Mouse (Mus musculus) embryo, embryonic 9.5 days (tissue): ENCODE data around the gene Plekha7.

Experiments used
- DNase-seq: peaks from one replicate; pipeline ENCODE4 v3.0.0-alpha.2; 2017; ENCODE audit errors: extremely low spot score

The Plekha7 gene

DNA sequence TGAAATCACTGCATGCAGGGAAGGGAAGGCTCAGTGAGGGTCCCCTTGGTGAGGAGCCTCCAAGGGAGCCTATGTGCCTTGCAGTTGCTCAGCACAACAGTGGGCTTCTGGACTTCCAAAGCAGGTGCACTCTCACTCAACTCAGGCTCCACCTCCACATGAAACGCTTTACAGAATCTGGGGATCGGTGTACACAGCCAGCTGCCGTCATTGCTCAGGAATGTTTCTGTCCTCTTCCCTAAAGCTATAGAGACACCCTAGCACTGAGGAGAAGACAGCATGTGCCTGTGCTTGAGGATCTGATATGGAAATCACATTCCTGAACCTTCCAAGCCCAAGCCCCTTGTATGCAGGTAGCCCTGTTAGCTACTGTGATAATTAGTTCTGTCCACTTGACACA lies 120.7 kb downstream of the Plekha7 start:
- DNase-seq = no peak

GRCm38 (mm10) chr7:116186847-116187246 lies 121.3 kb downstream of the Plekha7 start:
- no peak for DNase-seq

- DNase-seq = no peak
These were observed 122.0 kb downstream of the Plekha7 start for GRCm38 (mm10) chr7:116186156-116186555.

GRCm38 (mm10) chr7:116184358-116185057 lies 123.7 kb downstream of the Plekha7 start:
- no peak for DNase-seq

DNA sequence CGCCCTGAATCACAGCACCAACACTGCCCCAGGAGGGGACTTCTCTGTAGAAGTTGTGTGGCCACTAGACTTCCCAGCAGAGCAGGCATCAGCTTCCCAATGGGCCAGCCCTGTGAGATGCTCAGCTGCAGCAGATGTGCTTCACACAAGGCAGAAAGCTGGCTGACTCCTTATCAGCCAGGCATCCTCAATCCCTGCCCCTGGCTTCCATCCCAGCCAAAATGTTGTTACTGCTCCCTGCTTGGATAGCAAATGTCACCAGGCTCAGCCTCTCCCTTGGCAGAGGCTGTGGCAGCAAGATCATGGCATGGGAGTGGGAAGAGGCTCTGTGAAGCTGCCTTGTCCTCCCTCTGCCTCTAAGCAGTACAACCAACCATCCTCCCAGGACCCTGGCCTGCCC lies 125.7 kb downstream of the Plekha7 start:
- no peak for DNase-seq

DNA sequence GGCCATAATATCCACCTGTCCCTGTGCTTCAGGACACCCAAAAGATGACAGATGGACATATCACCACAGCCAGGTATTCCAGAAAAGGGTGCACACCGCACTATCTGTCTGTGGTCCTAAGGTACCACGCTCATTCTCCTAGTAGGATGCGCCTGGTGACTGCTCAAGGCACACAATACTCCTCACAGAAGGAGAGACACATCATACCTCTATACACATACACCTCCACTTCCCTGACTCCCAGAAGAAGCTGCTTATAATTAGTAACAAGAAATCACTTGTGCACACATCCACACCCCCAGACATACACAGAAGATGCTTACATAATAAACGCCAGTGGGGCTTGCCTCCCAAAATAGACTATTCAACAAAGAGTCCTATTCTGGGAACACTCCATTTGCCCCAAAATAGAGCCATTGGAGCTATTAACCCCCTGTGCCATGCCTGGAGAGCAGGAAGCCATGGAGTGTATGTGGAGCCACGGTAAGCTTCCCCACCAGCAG lies 126.7 kb downstream of the Plekha7 start:
- DNase-seq = no peak

DNA sequence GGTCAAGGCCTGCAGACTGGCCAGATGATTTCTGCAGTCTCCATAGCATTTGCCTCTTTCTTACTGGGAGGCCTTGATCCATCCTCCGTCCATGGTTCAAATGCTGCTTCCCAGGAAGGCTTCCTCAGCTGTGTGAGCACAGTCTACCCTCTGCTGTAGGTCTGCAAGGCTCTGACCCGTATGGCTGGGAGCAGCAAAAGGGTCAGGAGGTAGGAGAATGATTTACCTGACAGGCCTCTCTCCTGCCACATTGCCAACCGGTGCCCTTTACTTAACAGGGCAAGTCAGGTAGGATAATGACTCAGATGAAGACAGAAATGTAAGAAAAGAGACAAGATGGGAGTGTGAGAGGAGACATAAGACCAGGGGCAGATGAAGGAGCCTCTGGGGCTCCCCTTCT lies 129.3 kb downstream of the Plekha7 start:
- no peak for DNase-seq

GRCm38 (mm10) chr7:116172774-116173173 lies 135.4 kb downstream of the Plekha7 start:
- no peak for DNase-seq

DNA sequence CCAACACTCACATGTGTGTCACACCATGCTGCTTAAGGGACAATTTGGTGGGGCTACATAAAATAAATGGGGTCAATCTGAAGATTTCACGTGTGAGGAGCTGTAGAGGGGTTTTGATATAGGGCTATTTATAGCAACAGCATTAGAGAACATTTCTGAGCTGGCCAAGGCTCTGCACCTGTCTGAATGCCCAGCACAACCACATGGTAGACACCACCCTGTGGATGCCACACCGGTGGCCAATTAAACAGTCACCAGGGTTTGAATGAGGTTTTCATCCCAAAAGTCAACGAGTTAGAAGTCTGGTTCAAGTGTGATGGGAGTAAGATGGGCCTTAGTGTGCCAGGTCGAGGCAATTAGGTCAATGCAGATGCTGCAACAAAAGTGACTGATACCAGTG lies 138.8 kb downstream of the Plekha7 start:
- no peak for DNase-seq

GRCm38 (mm10) chr7:116168224-116168623 lies 140.0 kb downstream of the Plekha7 start:
- DNase-seq = no peak

- DNase-seq = no peak
These were observed 143.9 kb downstream of the Plekha7 start for GRCm38 (mm10) chr7:116164232-116164631.

- peak; percentile 59 for DNase-seq
These were observed 146.6 kb downstream of the Plekha7 start for GRCm38 (mm10) chr7:116161544-116161943.

DNA sequence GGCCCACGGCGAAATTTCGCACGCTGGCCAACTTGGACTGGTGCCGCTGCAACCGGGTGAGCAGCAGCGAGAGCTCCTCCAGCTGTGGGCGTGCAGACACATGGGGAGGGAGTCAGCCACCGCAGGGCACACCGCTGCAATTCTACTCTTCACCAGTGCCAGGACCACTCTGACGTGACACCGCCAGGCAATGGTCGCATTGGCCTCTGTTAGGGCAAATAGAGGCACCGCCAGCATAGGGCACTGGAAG lies 151.4 kb downstream of the Plekha7 start:
- DNase-seq = no peak

GRCm38 (mm10) chr7:116156072-116156893 lies 151.9 kb downstream of the Plekha7 start:
- no peak for DNase-seq

DNA sequence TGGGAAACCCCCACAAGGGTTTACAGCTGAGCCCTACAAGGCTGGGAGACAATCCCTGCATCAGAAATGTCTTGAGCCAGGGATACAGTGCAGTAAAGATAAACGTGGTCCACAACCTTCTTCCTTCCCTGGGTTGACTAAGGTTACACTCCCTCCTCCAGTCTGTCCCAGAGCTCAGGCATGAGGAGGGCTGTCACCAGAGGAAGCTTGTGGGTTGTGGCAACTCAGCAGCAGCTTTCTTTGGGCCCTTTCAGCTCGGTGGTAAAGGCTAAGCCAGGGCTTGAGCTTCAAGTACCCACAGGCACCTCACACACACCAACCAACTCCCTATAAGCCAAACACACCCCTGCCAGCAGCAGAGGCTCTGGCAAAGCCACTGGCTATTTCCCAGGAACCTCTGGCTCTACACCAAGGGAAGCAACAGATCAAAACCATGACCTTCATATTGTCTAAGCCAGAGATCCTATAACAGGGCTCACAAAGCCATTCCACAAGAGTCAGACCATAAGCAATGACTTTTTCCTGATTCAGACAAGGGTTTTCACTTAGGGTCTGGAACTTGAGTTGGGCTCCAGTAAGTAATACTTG lies 154.3 kb downstream of the Plekha7 start:
- no peak for DNase-seq

DNA sequence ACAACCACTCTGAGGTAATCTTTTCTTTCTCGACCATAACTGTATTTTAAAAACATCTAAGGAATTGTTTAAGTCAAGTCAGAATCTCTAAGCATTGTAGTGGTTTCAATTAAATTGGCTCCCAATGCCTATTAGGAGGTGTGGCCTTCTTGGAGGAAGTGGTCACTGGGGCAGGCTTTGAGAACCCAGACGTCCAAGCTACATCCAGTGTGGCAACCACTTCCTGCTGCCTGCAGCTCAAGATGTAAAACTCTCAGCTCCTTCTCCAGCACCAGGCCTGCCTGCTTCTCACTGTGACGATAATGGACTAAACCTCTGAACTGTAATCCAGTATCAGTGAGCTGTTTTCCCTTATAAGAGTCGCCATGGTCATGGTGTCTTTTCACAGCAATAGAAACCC lies 158.6 kb downstream of the Plekha7 start:
- no peak for DNase-seq

DNA sequence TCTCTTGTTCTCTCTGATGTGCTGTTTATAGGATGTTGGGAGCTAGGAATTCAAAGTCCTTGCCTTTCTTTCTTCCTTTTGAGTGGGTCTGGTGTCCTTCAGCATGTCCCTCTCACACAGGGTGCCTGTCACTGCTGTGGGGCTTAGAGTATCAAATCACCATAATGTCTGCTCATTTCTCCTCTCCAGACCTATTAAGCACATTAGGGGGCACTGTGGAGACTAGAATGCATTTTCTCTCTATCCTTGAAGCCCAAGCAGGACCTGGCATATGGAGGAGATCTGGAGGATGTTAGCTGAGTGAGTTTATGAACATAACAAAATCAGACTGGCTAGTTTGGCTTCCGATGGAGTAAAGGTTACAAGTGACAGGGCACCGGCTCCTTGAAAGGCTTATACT lies 161.1 kb downstream of the Plekha7 start:
- DNase-seq = no peak

DNA sequence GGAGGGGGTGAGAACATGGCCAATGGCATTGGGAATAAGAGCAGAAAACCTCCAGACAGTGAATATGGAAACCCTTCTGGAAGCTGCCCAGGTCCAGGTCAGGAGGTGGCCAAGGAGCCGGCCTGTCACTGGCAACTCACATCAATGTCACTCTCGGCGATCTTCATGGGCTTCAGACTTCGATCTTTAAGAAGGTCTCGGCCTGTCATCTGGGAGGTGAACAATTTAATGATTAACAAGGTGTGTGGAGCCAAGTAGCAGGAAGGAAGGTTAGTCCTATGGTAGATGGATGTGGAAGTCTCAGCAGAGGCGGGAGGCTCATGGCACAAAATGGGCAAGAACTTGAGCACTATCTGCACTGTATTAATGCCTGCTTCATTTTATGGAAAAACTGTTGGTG lies 163.1 kb downstream of the Plekha7 start:
- DNase-seq = no peak

DNA sequence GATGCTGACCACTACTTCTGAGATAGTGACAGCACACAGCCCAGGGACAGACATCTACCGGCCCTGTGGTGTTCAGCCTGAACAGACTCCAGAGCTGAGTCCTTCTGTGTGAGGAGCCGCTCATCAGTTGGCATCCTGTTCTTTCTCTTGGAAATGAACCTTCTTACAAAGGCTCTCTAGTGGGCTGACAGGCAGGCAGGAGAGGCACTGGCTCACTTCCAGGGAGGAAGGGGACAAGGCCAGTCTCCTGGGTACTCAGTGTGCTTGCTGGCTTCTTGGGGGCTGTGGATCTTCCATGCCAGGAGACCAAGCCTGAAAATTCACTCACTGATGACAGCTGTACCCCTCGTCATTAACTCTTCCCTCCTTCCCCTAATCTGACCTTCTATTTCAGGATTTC lies 170.5 kb downstream of the Plekha7 start:
- no peak for DNase-seq

DNA sequence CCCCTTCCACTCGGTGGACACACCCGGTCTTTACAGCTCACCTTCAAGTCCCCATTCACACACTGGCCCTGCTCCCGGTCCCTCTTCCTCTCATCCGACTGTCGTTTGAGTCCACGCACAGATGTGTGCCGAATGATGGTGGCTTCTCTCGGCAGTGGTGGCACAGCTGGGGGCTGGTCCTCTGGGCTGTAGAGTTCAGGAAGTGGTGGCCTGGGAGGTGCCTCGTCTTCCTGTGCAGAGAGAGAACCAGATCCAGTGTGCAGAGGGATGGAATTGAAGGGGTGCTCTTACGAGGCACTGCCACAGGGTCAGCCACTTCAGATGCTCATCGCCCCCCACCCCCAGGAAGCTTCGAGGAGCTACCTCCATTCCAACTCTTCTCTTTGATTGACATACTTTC lies 171.0 kb downstream of the Plekha7 start:
- DNase-seq = no peak

GRCm38 (mm10) chr7:116134413-116135292 lies 173.5 kb downstream of the Plekha7 start:
- no peak for DNase-seq

DNA sequence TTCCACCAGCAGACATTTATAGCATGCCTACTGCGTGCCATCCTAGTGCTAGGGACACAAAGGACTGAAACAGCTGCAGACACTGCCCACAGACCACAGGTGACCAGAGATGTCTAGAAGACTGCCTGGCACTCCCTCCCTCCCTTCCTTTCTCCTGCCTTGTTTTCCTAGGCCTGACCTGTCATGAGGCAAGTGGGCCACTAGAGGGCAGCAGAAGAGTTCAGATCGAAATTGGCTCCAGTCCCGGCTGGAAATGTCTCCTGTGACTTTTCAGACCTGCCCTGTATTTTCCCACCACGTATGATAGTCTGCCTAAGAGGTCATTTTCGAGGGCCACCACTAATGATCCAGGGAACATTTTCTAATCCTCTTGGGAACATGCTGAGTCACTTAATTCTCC lies 176.1 kb downstream of the Plekha7 start:
- DNase-seq = peak; percentile 84
